Mouse (Mus musculus) limb, embryonic 14.5 days (tissue): ENCODE results near the gene Nwd2. TPM values are rescaled to one million over a fixed set of nuclear protein-coding genes. Genes with fewer than 3 reads are reported as not detected.

Experiments used
- ATAC-seq: fragments of 200-750 bp; cut with Nextera tagmentation; 2 replicates; pipeline ENCODE4 v1.8.0; 2017; ENCODE audit warnings: low read depth, moderate number of reproducible peaks, moderate TSS enrichment; ENCODE audit not compliant: low FRiP score
- DNase-seq: peaks from one replicate; pipeline ENCODE4 v3.0.0-alpha.2; 2015; ENCODE audit warnings: low spot score
- H3K27ac ChIP-seq: fragments of 300-500 bp; sonication (generic); replicated peaks from 2 replicates; pipeline ENCODE4 v1.5.1; 2014; ENCODE audit warnings: low read depth, mild to moderate bottlenecking, low read length, moderate library complexity, mixed read lengths
- H3K27me3 ChIP-seq: fragments of 300-500 bp; sonication (generic); 2 replicates; pipeline ENCODE4 v1.6.1; 2014; ENCODE audit warnings: low read length, mixed read lengths; ENCODE audit not compliant: control insufficient read depth, insufficient read depth
- H3K36me3 ChIP-seq: fragments of 300-500 bp; sonication (generic); 2 replicates; pipeline ENCODE4 v1.6.1; 2014; ENCODE audit warnings: mild to moderate bottlenecking, low read length, moderate library complexity, mixed read lengths; ENCODE audit not compliant: control insufficient read depth, insufficient read depth
- H3K4me1 ChIP-seq: fragments of 300-500 bp; sonication (generic); 2 replicates; pipeline ENCODE4 v1.6.1; 2014; ENCODE audit warnings: antibody characterized with exemption, low read length, mixed read lengths; ENCODE audit not compliant: control insufficient read depth, insufficient read depth
- H3K4me2 ChIP-seq: fragments of 300-500 bp; sonication (generic); replicated peaks from 2 replicates; pipeline ENCODE4 v1.6.1; 2014; ENCODE audit warnings: low read depth, mild to moderate bottlenecking, low read length, moderate library complexity; ENCODE audit not compliant: severe bottlenecking
- H3K4me3 ChIP-seq: fragments of 300-500 bp; sonication (generic); replicated peaks from 2 replicates; pipeline ENCODE4 v1.5.1; 2014; ENCODE audit warnings: low read length
- H3K9ac ChIP-seq: fragments of 300-500 bp; sonication (generic); 2 replicates; pipeline ENCODE4 v1.6.1; 2014; ENCODE audit warnings: mild to moderate bottlenecking, low read depth, low read length, moderate library complexity; ENCODE audit not compliant: severe bottlenecking
- H3K9me3 ChIP-seq: fragments of 300-500 bp; sonication (generic); 2 replicates; pipeline ENCODE4 v1.6.1; 2016; ENCODE audit warnings: low read length; ENCODE audit not compliant: control insufficient read depth
- POLR2A ChIP-seq: fragments of 200-500 bp; IDR thresholded peaks from 2 replicates; pipeline ENCODE4 v1.8.0; 2012; ENCODE audit warnings: inconsistent platforms, mild to moderate bottlenecking, moderate library complexity, borderline replicate concordance; ENCODE audit not compliant: insufficient read depth, insufficient read length; ENCODE audit errors: extremely low read depth
- WGBS: fragments of 180-500 bp; shearing (Covaris S2); extraction: QIAGEN DNeasy Blood & Tissue Kit; methylation state at CpG from one replicate; pipeline ENCODE4 v1.1.7; 2014; 5-methylcytosine and 5-hydroxymethylcytosine counted together
- polyA plus RNA-seq, 2 experiments: library from polyadenylated mRNA; depleted of rRNA in 1 of 2; stranded (reverse) in 1 of 2; unstranded in 1 of 2; fragments of >200 nt; fragmentation: Nextera tagmentation in 1 of 2; extraction: Ambion mirVana in 1 of 2; gene quantifications; 2 replicates each; pipeline versions ENCODE4 v1.2.1 to v1.2.3; 2012 to 2014

The Nwd2 gene
- polyA plus RNA-seq, 2 experiments, result 0.34 to 0.35 TPM

DNA sequence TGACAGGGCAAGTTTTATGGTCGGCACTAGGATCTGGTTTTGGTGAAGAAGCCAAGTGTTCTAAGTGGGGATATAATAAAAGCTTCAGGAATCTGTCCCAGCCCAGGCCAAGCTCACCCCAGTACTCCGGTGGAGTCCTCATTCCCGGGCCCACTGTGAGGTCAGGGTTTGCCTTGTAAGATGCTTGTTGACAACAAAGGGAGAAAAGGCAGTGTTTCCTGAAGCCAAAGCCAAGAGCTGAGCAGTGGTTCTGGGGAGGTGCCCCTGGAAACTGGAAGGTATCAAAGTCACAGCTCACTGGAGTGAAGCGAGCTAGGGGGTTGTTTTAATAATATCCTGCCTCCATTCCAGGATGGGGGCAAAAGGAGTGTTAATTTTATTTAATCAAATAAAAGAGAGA, 170.1 kb downstream of the Nwd2 start:
- H3K9ac ChIP-seq, result no peak overlapping the region
- ATAC-seq (no peak), DNase-seq (no peak)
- TF ChIP-seq POLR2A, result no peak
- H3K27me3 ChIP-seq, result no peaks in the 10 kb centered on the region
- 18% methylated on average over 4 of the region's 4 CpGs for WGBS
- no peak overlapping the region for H3K4me2 ChIP-seq
- H3K36me3 ChIP-seq, result no peaks in the 10 kb centered on the region
- no peak overlapping the region for H3K27ac ChIP-seq
- no peaks in the 10 kb centered on the region for H3K9me3 ChIP-seq
- peaks cover 6% of the 10 kb centered on the region; the same call in 1 of the 2 replicates for H3K4me1 ChIP-seq
- H3K4me3 ChIP-seq, result no peak overlapping the region

DNA sequence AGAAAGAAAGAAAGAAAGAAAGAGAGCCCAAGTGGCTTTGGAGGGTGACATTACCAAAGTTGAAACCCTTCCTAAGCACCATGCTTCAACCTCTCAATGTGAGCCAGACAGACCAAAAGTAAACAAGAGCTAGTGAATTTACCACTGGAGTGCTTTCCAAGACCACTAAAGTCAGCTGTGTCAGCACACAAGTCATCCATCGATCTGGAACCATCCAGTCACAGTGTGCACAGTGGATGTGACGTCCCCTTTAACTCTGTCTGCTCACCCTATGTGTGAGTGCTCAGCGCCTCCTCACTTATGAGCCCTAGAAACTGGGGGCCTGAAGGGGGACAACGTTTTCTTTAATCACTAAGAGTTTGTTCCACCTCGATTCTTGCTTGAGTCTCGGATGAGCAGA, 170.6 kb downstream of the Nwd2 start:
- TF ChIP-seq POLR2A, result no peak
- no peak for DNase-seq
- Histone ChIP-seq H3K36me3 (no peaks in the 10 kb centered on the region), H3K9ac (no peak overlapping the region), H3K4me2 (no peak overlapping the region), H3K27ac (no peak overlapping the region), H3K4me3 (no peak overlapping the region), H3K9me3 (no peaks in the 10 kb centered on the region), H3K4me1 (peaks cover 6% of the 10 kb centered on the region; the same call in 1 of the 2 replicates), H3K27me3 (no peaks in the 10 kb centered on the region)
- 69% methylated on average over 6 of the region's 6 CpGs for WGBS
- ATAC-seq, result no peak

GRCm38 (mm10) chr5:63821176-63821575, 172.3 kb downstream of the Nwd2 start:
- Histone ChIP-seq H3K9ac (no peak overlapping the region), H3K27ac (no peak overlapping the region), H3K9me3 (no peaks in the 10 kb centered on the region), H3K27me3 (no peaks in the 10 kb centered on the region), H3K4me2 (no peak overlapping the region), H3K36me3 (no peaks in the 10 kb centered on the region), H3K4me3 (no peak overlapping the region), H3K4me1 (peaks cover 6% of the 10 kb centered on the region; the same call in 1 of the 2 replicates)
- WGBS, result 92% methylated on average over 5 of the region's 5 CpGs
- TF ChIP-seq POLR2A, result no peak
- DNase-seq (no peak), ATAC-seq (no peak)

GRCm38 (mm10) chr5:63821860-63822259, 173.0 kb downstream of the Nwd2 start:
- Histone ChIP-seq H3K36me3 (no peaks in the 10 kb centered on the region), H3K9me3 (no peaks in the 10 kb centered on the region), H3K9ac (no peak overlapping the region), H3K27me3 (no peaks in the 10 kb centered on the region), H3K4me1 (peaks cover 6% of the 10 kb centered on the region; the same call in 1 of the 2 replicates), H3K4me3 (no peak overlapping the region), H3K4me2 (no peak overlapping the region), H3K27ac (no peak overlapping the region)
- TF ChIP-seq POLR2A, result no peak
- no peak for DNase-seq
- WGBS, result 55% methylated on average over 8 of the region's 8 CpGs
- ATAC-seq, result no peak

DNA sequence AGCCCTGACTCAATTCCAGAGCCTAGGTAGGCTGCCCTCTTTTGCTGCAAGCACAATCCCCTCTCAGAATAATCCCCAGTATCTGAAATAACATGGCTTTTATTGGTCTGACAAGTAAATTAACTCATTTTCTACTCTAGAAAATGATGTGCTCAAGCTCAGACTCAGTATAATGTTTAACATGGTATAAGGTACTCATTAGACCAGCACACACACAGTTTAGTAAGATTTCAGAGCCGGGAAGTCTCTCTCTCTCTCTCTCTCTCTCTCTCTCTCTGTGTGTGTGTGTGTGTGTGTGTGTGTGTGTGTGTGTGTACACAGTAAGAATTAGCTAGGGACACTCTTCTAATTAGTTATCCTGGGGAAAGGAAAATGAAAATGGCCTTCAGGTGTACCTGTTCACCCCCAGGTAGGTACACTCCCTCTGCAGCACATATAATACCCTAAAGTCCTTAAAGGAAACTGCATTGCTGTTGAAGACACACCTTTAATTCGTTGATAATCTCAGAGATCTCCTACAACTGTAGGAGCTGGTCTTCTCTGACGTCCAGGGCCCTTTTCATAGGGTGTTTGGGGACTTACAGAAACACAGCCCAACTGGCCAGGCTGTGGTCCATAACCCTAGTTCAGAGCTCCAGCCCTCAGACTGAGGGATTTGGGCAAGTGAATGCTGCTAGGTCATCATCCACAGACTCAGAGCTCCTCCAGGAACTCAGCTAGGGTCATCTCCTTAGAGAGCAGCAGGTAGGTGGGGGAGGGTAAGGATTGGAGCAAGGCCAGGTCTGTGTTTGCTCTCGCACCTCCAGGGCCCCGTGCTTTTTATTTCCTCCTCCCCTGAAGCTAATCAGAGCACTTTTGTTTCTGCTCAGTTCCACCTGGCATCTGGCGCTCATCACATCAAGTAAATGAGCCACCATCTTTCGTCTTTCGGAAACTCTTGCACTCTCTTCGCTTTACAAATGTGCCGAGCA, 174.7 kb downstream of the Nwd2 start:
- H3K27me3 ChIP-seq, result no peaks in the 10 kb centered on the region
- no peak overlapping the region for H3K4me2 ChIP-seq
- H3K9me3 ChIP-seq, result no peaks in the 10 kb centered on the region
- no peak overlapping the region for H3K9ac ChIP-seq
- H3K4me3 ChIP-seq, result no peak overlapping the region
- H3K27ac ChIP-seq, result no peak overlapping the region
- WGBS, result 53% methylated on average over 10 of the region's 10 CpGs
- peaks cover 3% of the 10 kb centered on the region; the same call in 1 of the 2 replicates for H3K4me1 ChIP-seq
- TF ChIP-seq POLR2A, result no peak
- ATAC-seq, result no peak
- no peak for DNase-seq
- H3K36me3 ChIP-seq, result no peaks in the 10 kb centered on the region
